Mouse (Mus musculus) heart, embryonic 12.5 days (tissue): Measurements from ENCODE around the gene Fam204a. TPM values are rescaled to one million over a fixed set of nuclear protein-coding genes. Genes with fewer than 3 reads are reported as not detected.
A peak's percentile ranks its signal among the peaks of the same experiment; 100 is the strongest.

Experiments
- ATAC-seq: fragments of 200-750 bp; cut with Nextera tagmentation; 2 replicates; pipeline ENCODE4 v1.8.0; 2017; ENCODE audit warnings: moderate TSS enrichment, moderate library complexity; ENCODE audit not compliant: insufficient number of reproducible peaks, low FRiP score
- H3K27ac ChIP-seq: fragments of 300-500 bp; sonication (generic); 2 replicates; pipeline ENCODE4 v1.5.1; 2016; ENCODE audit warnings: mild to moderate bottlenecking, moderate library complexity; ENCODE audit not compliant: poor library complexity, severe bottlenecking
- H3K27me3 ChIP-seq: fragments of 300-500 bp; sonication (generic); replicated peaks from 2 replicates; pipeline ENCODE4 v1.6.1; 2016; ENCODE audit warnings: mild to moderate bottlenecking, moderate library complexity
- H3K36me3 ChIP-seq: fragments of 300-500 bp; sonication (generic); 2 replicates; pipeline ENCODE4 v1.6.1; 2016; ENCODE audit warnings: mild to moderate bottlenecking, moderate library complexity
- H3K4me1 ChIP-seq: fragments of 300-500 bp; sonication (generic); replicated peaks from 2 replicates; pipeline ENCODE4 v1.6.1; 2016; ENCODE audit warnings: mild to moderate bottlenecking
- H3K4me2 ChIP-seq: fragments of 300-500 bp; sonication (generic); 2 replicates; pipeline ENCODE4 v1.6.1; 2016; ENCODE audit warnings: mild to moderate bottlenecking, moderate library complexity
- H3K4me3 ChIP-seq: fragments of 300-500 bp; sonication (generic); 2 replicates; pipeline ENCODE4 v1.5.1; 2016; ENCODE audit warnings: mild to moderate bottlenecking
- H3K9ac ChIP-seq: fragments of 300-500 bp; sonication (generic); 2 replicates; pipeline ENCODE4 v1.6.1; 2016; ENCODE audit warnings: mild to moderate bottlenecking, moderate library complexity
- H3K9me3 ChIP-seq: fragments of 300-500 bp; sonication (generic); replicated peaks from 2 replicates; pipeline ENCODE4 v1.6.1; 2016; ENCODE audit warnings: mild to moderate bottlenecking, moderate library complexity
- WGBS: fragments of 180-500 bp; shearing (Covaris S2); methylation state at CpG from one replicate; pipeline ENCODE4 v1.1.7; 2016; 5-methylcytosine and 5-hydroxymethylcytosine counted together
- polyA plus RNA-seq: library from polyadenylated mRNA; unstranded; fragments of >200 nt; fragmentation: Nextera tagmentation; extraction: Ambion mirVana; gene quantifications from 2 replicates; pipeline ENCODE4 v1.2.1, GENCODE M21; 2016

Fam204a gene
- polyA plus RNA-seq, result 41.1 and 46.9 TPM in 2 replicates

- no peaks in the 10 kb centered on the region for H3K36me3 ChIP-seq
- H3K27me3 ChIP-seq, result no peaks in the 10 kb centered on the region
- H3K9me3 ChIP-seq, result no peaks in the 10 kb centered on the region
- under 1% methylated on average over 68 of the region's 68 CpGs for WGBS
- peaks cover 9% of the 10 kb centered on the region for H3K4me1 ChIP-seq
- H3K4me3 ChIP-seq, result peak within 1 kb of the TSS; percentile 66
- H3K9ac ChIP-seq, result peak within 1 kb of the TSS; percentile 89
- peak; percentile 100 for ATAC-seq
- peak within 1 kb of the TSS; percentile 58 for H3K4me2 ChIP-seq
- peak within 1 kb of the TSS; percentile 96 for H3K27ac ChIP-seq
Measured at GRCm38 (mm10) chr19:60225899-60226844, at the start of gene Fam204a. TSS of gene Fam204a (minus strand) at chr19:60226701.

- 66% methylated on average over 1 of the region's 1 CpGs for WGBS
Measured at GRCm38 (mm10) chr19:60265789-60266188, 39.3 kb upstream of the Fam204a start.

GRCm38 (mm10) chr19:60260689-60261088, 34.2 kb upstream of the Fam204a start:
- 86% methylated on average over 5 of the region's 5 CpGs for WGBS
- ATAC-seq, result no peak

More at GRCm38 (mm10) chr19:60265789-60266188, 39.3 kb upstream of the Fam204a start:
- no peak overlapping the region for H3K4me3 ChIP-seq
- H3K27ac ChIP-seq, result no peak overlapping the region
- no peak overlapping the region for H3K9ac ChIP-seq
- no peaks in the 10 kb centered on the region for H3K27me3 ChIP-seq
- no peak for ATAC-seq
- H3K4me1 ChIP-seq, result no peaks in the 10 kb centered on the region
- no peaks in the 10 kb centered on the region for H3K9me3 ChIP-seq
- no peaks in the 10 kb centered on the region for H3K36me3 ChIP-seq
- H3K4me2 ChIP-seq, result no peak overlapping the region

GRCm38 (mm10) chr19:60252021-60252420, 25.5 kb upstream of the Fam204a start:
- Histone ChIP-seq H3K9ac (no peak overlapping the region), H3K27me3 (no peaks in the 10 kb centered on the region), H3K9me3 (no peaks in the 10 kb centered on the region), H3K4me3 (no peak overlapping the region), H3K36me3 (no peaks in the 10 kb centered on the region), H3K4me2 (no peak overlapping the region), H3K27ac (no peak overlapping the region), H3K4me1 (no peaks in the 10 kb centered on the region)
- 37% methylated on average over 2 of the region's 2 CpGs for WGBS
- ATAC-seq, result no peak

More at GRCm38 (mm10) chr19:60260689-60261088, 34.2 kb upstream of the Fam204a start:
- no peak overlapping the region for H3K9ac ChIP-seq
- no peak overlapping the region for H3K4me3 ChIP-seq
- no peak overlapping the region for H3K4me2 ChIP-seq
- no peaks in the 10 kb centered on the region for H3K36me3 ChIP-seq
- no peaks in the 10 kb centered on the region for H3K27me3 ChIP-seq
- no peaks in the 10 kb centered on the region for H3K9me3 ChIP-seq
- no peak overlapping the region for H3K27ac ChIP-seq
- H3K4me1 ChIP-seq, result no peaks in the 10 kb centered on the region

- no peaks in the 10 kb centered on the region for H3K36me3 ChIP-seq
- no peaks in the 10 kb centered on the region for H3K9me3 ChIP-seq
- H3K9ac ChIP-seq, result no peak overlapping the region
- H3K4me1 ChIP-seq, result no peaks in the 10 kb centered on the region
- H3K27me3 ChIP-seq, result no peaks in the 10 kb centered on the region
- H3K4me3 ChIP-seq, result no peak overlapping the region
- 76% methylated on average over 9 of the region's 9 CpGs for WGBS
- ATAC-seq, result no peak
- H3K27ac ChIP-seq, result no peak overlapping the region
- no peak overlapping the region for H3K4me2 ChIP-seq
Measured at GRCm38 (mm10) chr19:60251197-60251596, 24.7 kb upstream of the Fam204a start.

- WGBS, result 74% methylated on average over 3 of the region's 3 CpGs
- Histone ChIP-seq H3K9ac (no peak overlapping the region), H3K27ac (no peak overlapping the region), H3K27me3 (no peaks in the 10 kb centered on the region), H3K4me1 (no peaks in the 10 kb centered on the region), H3K9me3 (no peaks in the 10 kb centered on the region), H3K4me3 (no peak overlapping the region), H3K36me3 (no peaks in the 10 kb centered on the region), H3K4me2 (no peak overlapping the region)
- ATAC-seq, result no peak
Measured at GRCm38 (mm10) chr19:60245250-60245649, 18.7 kb upstream of the Fam204a start.

GRCm38 (mm10) chr19:60242620-60243019, 16.1 kb upstream of the Fam204a start:
- Histone ChIP-seq H3K9me3 (no peaks in the 10 kb centered on the region), H3K36me3 (no peaks in the 10 kb centered on the region), H3K27me3 (no peaks in the 10 kb centered on the region), H3K4me3 (no peak overlapping the region), H3K9ac (no peak overlapping the region), H3K4me2 (no peak overlapping the region), H3K27ac (no peak overlapping the region), H3K4me1 (no peaks in the 10 kb centered on the region)
- WGBS, result 79% methylated on average over 7 of the region's 7 CpGs
- no peak for ATAC-seq

GRCm38 (mm10) chr19:60241916-60242602, 15.6 kb upstream of the Fam204a start:
- Histone ChIP-seq H3K4me1 (no peaks in the 10 kb centered on the region), H3K9ac (no peak overlapping the region), H3K4me2 (no peak overlapping the region), H3K27me3 (no peaks in the 10 kb centered on the region), H3K27ac (no peak overlapping the region), H3K4me3 (no peak overlapping the region), H3K36me3 (no peaks in the 10 kb centered on the region), H3K9me3 (no peaks in the 10 kb centered on the region)
- 80% methylated on average over 7 of the region's 7 CpGs for WGBS
- no peak for ATAC-seq

GRCm38 (mm10) chr19:60231542-60231941, 5.0 kb upstream of the Fam204a start:
- H3K27me3 ChIP-seq, result no peaks in the 10 kb centered on the region
- H3K9ac ChIP-seq, result no peak overlapping the region
- H3K27ac ChIP-seq, result no peak overlapping the region
- H3K36me3 ChIP-seq, result no peaks in the 10 kb centered on the region
- no peak overlapping the region for H3K4me2 ChIP-seq
- no peak for ATAC-seq
- H3K9me3 ChIP-seq, result no peaks in the 10 kb centered on the region
- H3K4me1 ChIP-seq, result peaks cover 4% of the 10 kb centered on the region; the same call in 1 of the 2 replicates
- H3K4me3 ChIP-seq, result no peak overlapping the region
- 78% methylated on average over 2 of the region's 2 CpGs for whole genome bisulfite sequencing

GRCm38 (mm10) chr19:60226845-60227235, 339 bp upstream of the Fam204a start:
- Histone ChIP-seq H3K9ac (no peak overlapping the region), H3K4me1 (peaks cover 9% of the 10 kb centered on the region), H3K27ac (no peak overlapping the region), H3K4me2 (peak overlapping the region; percentile 58), H3K4me3 (peak overlapping the region; percentile 66; the same call in 1 of the 2 replicates), H3K27me3 (no peaks in the 10 kb centered on the region), H3K36me3 (no peaks in the 10 kb centered on the region), H3K9me3 (no peaks in the 10 kb centered on the region)
- ATAC-seq, result no peak
- 53% methylated on average over 8 of the region's 8 CpGs for WGBS

GRCm38 (mm10) chr19:60219395-60219794, 7.1 kb downstream of the Fam204a start:
- Histone ChIP-seq H3K27me3 (no peaks in the 10 kb centered on the region), H3K4me2 (no peak overlapping the region), H3K4me1 (peaks cover 8% of the 10 kb centered on the region), H3K36me3 (0 out of 2 replicates have a peak, but pooled peaks cover 4% of the 10 kb centered on the region), H3K9ac (no peak overlapping the region), H3K4me3 (no peak overlapping the region), H3K9me3 (no peaks in the 10 kb centered on the region), H3K27ac (no peak overlapping the region)
- WGBS, result 77% methylated on average over 7 of the region's 7 CpGs
- ATAC-seq, result no peak
